Mouse (Mus musculus) subcutaneous adipose tissue, adult 2 months (tissue): ENCODE measurements around the gene Klf16. TPM values are rescaled to one million over a fixed set of nuclear protein-coding genes. Genes with fewer than 3 reads are reported as not detected.

Experiments used
- polyA plus RNA-seq: library from polyadenylated mRNA; depleted of rRNA; stranded (reverse); fragments of >200 nt; gene quantifications from 2 replicates; pipeline ENCODE4 v1.2.3, GENCODE M21; 2012; ENCODE audit warnings: low replicate concordance; rRNA removed

The Klf16 gene
- 13.1 and 28.3 TPM in 2 replicates for polyA plus RNA-seq

GRCm38 (mm10) chr10:80577195-80578130 lies at the start of gene Klf16:
TSS of gene Klf16 (minus strand) at chr10:80577321.

GRCm38 (mm10) chr10:80622661-80623456 lies 45.7 kb upstream of the Klf16 start, which contains the start of gene Csnk1g2:
TSS of gene Csnk1g2 (plus strand) at chr10:80622838.

GRCm38 (mm10) chr10:80605721-80606120 lies 28.6 kb upstream of the Klf16 start, which contains the start of gene Gm49322:
TSS of gene Gm49322 (plus strand) at chr10:80606021.

GRCm38 (mm10) chr10:80602698-80603325 lies 25.7 kb upstream of the Klf16 start, which contains the start of the genes Scamp4 and Adat3:
TSS of gene Scamp4 (plus strand) at chr10:80602872.
TSS of gene Adat3 (plus strand) at chr10:80602880.

GRCm38 (mm10) chr10:80589879-80590854 lies 13.0 kb upstream of the Klf16 start, which contains the start of gene Abhd17a:
TSS of gene Abhd17a (minus strand) at chr10:80590341.

GRCm38 (mm10) chr10:80561116-80561944 lies 15.8 kb downstream of the Klf16 start, which contains the start of gene Rexo1:
TSS of gene Rexo1 (minus strand) at chr10:80561560.

GRCm38 (mm10) chr10:80538710-80539394 lies 38.3 kb downstream of the Klf16 start, which contains the start of gene Atp8b3:
TSS of gene Atp8b3 (minus strand) at chr10:80539124.

Other genes starting within 250 kb of the Klf16 start
- 11.0 and 18.3 TPM in 2 replicates for gene Pcsk4, start 247.8 kb downstream of the Klf16 start, polyA plus RNA-seq
- gene Reep6, start 247.4 kb downstream of the Klf16 start, polyA plus RNA-seq = 29.5 and 41.3 TPM in 2 replicates
- gene Adamtsl5, start 228.9 kb downstream of the Klf16 start, polyA plus RNA-seq = 27.6 and 29.5 TPM in 2 replicates
- gene Plk5, start 220.9 kb downstream of the Klf16 start, polyA plus RNA-seq = 0.12 TPM in 1 of 2 replicates, not detected in the other
- gene Mex3d, start 189.7 kb downstream of the Klf16 start, polyA plus RNA-seq = 9.5 and 41.0 TPM in 2 replicates
- gene Mbd3, start 177.8 kb downstream of the Klf16 start, polyA plus RNA-seq = 145 and 199 TPM in 2 replicates
- gene Uqcr11, start 170.5 kb downstream of the Klf16 start, polyA plus RNA-seq = 2,303 and 2,715 TPM in 2 replicates
- gene Tcf3, start 143.7 kb downstream of the Klf16 start, polyA plus RNA-seq = 56.2 and 124 TPM in 2 replicates
- not detected in 2 replicates for gene Onecut3, start 82.5 kb downstream of the Klf16 start, polyA plus RNA-seq
- 0.03 and 0.06 TPM in 2 replicates for gene Atp8b3, start 38.2 kb downstream of the Klf16 start, polyA plus RNA-seq
- gene Rexo1, start 15.8 kb downstream of the Klf16 start, polyA plus RNA-seq = 36.1 and 53.1 TPM in 2 replicates
- 199 and 204 TPM in 2 replicates for gene Abhd17a, start 13.0 kb upstream of the Klf16 start, polyA plus RNA-seq
- 107 and 129 TPM in 2 replicates for gene Scamp4, start 25.6 kb upstream of the Klf16 start, polyA plus RNA-seq
- gene Adat3, start 25.6 kb upstream of the Klf16 start, polyA plus RNA-seq = 9.4 and 12.8 TPM in 2 replicates
- gene Gm49322, start 28.7 kb upstream of the Klf16 start, polyA plus RNA-seq = 1.6 and 3.7 TPM in 2 replicates
- gene Csnk1g2, start 45.5 kb upstream of the Klf16 start, polyA plus RNA-seq = 183 and 235 TPM in 2 replicates
- 80.1 and 107 TPM in 2 replicates for gene Btbd2, start 79.8 kb upstream of the Klf16 start, polyA plus RNA-seq
- 507 and 1,079 TPM in 2 replicates for gene Mknk2, start 100.8 kb upstream of the Klf16 start, polyA plus RNA-seq
- 43.3 and 51.8 TPM in 2 replicates for gene Mob3a, start 124.7 kb upstream of the Klf16 start, polyA plus RNA-seq
- 61.1 and 73.0 TPM in 2 replicates for gene Izumo4, start 124.9 kb upstream of the Klf16 start, polyA plus RNA-seq
- 155 and 208 TPM in 2 replicates for gene Ap3d1, start 164.9 kb upstream of the Klf16 start, polyA plus RNA-seq
- 17.0 and 39.8 TPM in 2 replicates for gene Dot1l, start 177.9 kb upstream of the Klf16 start, polyA plus RNA-seq
- gene Sf3a2, start 220.9 kb upstream of the Klf16 start, polyA plus RNA-seq = 24.0 and 43.6 TPM in 2 replicates
- 44.8 and 76.1 TPM in 2 replicates for gene Plekhj1, start 221.3 kb upstream of the Klf16 start, polyA plus RNA-seq
- gene Amh, start 227.9 kb upstream of the Klf16 start, polyA plus RNA-seq = 0.44 and 0.53 TPM in 2 replicates
- 0.21 and 0.96 TPM in 2 replicates for gene Jsrp1, start 236.2 kb upstream of the Klf16 start, polyA plus RNA-seq
- 919 and 1,058 TPM in 2 replicates for gene Oaz1, start 249.3 kb upstream of the Klf16 start, polyA plus RNA-seq